Mouse (Mus musculus) bone marrow macrophage, adult 2 months (primary cell): ENCODE measurements around the gene Tssk6. TPM values are rescaled to one million over a fixed set of nuclear protein-coding genes. Genes with fewer than 3 reads are reported as not detected.

Experiments used
- H3K27ac ChIP-seq: 2 replicates; pipeline ENCODE4 v1.5.1; 2012; ENCODE audit warnings: low read depth, low read length; ENCODE audit not compliant: insufficient read depth
- H3K4me1 ChIP-seq: 2 replicates; pipeline ENCODE4 v1.6.1; 2012; ENCODE audit warnings: low read length; ENCODE audit not compliant: control insufficient read depth, insufficient read depth
- H3K4me3 ChIP-seq: 2 replicates; pipeline ENCODE4 v1.5.1; 2012; ENCODE audit warnings: mild to moderate bottlenecking, low read length, moderate library complexity; ENCODE audit not compliant: insufficient read depth
- CTCF ChIP-seq: IDR thresholded peaks from 2 replicates; pipeline ENCODE4 v1.5.1; 2012; ENCODE audit warnings: low read depth, mild to moderate bottlenecking, low read length, moderate library complexity
- POLR2A ChIP-seq: IDR thresholded peaks from 2 replicates; pipeline ENCODE4 v1.6.1; 2012; ENCODE audit warnings: mild to moderate bottlenecking, low read depth, low read length, borderline replicate concordance
- polyA plus RNA-seq: library from polyadenylated mRNA; stranded (reverse); fragments of >200 nt; gene quantifications from 2 replicates; pipeline ENCODE4 v1.2.4, GENCODE M21; 2012; ENCODE audit not compliant: missing spikeins, insufficient read depth, insufficient read length

Gene Tssk6
- polyA plus RNA-seq, 1 experiment: not detected

DNA sequence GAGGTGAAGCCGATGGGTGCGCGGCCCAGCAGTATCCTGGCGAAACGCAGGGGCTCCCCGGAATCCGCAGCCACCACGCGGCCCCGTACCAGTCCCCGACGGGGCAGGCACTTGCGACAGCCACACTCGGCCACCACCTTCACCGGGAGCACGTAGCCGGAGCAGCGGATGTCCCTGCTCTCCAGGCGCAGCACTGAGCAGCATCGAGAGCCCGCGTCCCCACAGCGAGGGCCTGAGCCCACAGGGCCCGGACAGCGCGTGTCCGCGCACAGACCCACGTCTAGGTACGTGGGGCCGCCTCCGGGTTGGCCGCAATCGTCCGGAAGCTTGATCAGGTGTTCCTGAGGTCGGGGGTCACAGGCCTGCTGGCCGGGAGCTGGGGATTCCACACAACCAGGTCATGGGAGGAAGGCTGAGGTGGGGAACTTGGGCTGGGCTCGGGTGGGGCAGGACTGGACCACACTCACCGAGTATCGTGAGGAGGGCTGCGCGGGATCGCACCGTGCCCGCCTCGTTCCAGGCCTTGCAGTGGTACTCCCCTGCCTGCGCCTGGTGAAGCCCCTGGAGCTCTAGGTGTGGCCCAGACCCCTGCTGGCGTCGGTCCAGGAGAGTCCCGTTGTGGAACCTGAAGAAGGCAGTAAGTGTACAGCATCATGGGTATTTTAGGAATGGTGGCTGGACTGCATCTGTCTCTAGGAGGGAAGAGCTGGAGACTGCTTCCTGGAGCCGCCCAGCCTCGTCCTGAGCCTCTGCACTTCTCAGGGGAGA lies 19.0 kb upstream of the Tssk6 start:
- no peaks in the 10 kb centered on the region for H3K4me1 ChIP-seq
- no peak overlapping the region for H3K27ac ChIP-seq
- TF ChIP-seq POLR2A: no peak
- TF ChIP-seq CTCF: no peak
- H3K4me3 ChIP-seq: no peak overlapping the region

DNA sequence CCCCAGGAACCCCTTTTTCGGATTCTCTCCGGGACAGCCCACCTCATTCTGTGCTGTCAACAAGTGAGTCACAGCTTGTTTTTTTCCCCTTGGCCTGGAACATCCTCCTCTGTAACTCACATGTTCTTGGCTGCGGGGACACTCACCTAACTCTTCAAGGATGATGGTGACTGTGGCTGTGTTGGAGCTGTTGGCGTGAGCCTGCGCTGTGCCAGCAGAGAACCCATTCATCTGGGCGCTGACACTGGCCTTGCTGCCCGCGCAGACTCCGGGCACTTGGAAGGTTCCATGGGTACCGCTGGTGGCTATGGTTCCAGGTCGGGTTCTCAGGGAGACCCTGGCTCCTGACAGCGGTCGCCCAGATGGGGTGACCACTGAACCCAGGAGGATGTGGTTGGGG lies 17.8 kb upstream of the Tssk6 start:
- no peaks in the 10 kb centered on the region for H3K4me1 ChIP-seq
- no peak overlapping the region for H3K27ac ChIP-seq
- H3K4me3 ChIP-seq: no peak overlapping the region
- no peak for TF ChIP-seq POLR2A
- TF ChIP-seq CTCF: no peak

DNA sequence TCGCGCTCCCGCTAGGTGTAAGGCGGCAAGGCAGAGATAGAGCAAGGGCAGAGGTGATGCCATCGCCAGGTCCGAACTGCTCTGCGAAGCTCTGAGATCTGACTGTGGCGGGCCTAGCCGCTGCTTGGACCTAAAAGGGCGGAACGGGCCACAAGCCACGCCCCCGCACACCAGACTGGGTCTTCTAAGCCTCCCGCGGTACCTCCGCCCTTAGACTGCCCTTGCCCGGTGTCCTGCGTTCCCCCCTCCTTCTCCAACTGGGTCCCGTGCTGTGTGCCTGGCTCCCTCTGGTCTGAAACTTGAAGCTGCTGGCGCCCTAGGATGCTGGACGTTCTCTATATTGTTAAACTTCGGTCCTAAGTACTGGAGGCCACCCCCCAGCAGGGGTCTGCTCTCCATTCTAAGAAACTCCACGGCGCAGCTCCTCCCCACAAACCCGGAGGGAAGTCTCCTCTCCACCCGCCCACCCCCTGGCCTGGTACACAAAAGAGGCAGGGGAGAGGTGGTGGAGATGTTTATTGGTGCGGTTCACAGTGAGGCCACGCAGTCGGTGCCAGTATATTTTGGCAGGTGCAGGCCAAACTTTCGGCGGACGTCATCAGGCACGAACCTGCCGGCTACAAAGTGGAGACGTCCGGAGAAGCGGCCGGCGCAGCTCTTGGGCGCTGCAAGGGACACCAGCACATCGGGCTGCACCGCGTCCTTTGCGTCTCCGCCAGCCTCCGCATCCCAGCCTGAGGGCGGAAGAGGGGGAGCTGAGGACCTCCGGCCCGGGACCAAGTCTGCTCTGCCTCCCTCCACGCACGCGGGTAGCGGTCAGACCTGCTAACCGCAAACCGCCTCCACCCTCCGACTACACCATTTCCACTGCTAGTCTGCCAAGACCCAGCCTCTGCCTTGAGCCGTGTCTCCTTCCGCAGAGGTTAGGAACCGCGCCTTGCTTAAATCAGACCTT lies 14.4 kb upstream of the Tssk6 start, which contains the start of gene Cilp2:
Gene Cilp2, minus strand, starts transcription at position 399 of the 955 bp plus-strand sequence.
- Histone ChIP-seq H3K4me3 (peak within 1 kb of the TSS; percentile 51), H3K4me1 (no peaks in the 10 kb centered on the region), H3K27ac (no peak within 1 kb of the TSS)
- TF ChIP-seq POLR2A (no peak), CTCF (no peak)

DNA sequence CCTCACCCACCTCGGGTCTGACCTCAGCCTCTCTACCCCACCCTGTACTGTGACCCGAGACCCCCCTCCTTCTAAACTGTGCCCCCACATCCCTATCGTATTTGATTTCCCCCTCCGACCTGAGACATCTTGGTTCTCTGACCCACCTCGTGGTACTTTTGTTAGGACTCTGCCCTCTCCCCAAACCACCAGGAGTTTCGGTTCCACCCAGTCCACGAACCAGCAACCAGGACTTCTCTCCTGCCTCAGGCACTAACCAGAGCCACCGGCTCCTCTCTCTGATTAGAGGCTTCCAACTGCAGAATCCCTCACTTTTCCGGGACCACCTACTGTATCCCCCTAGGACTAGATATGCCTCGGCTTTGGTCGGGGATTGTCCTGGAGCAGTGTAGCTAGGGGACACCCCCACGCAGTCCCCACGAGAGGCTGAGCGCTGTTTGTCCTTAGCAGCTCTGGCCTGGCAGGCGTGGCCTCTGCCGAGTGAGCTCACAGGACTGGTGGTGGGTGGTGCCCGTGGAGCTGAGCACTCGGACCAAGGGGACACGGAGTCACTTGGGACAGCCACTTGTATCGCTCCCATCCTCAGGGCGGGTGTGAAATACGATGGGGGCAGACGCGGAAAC lies 13.6 kb upstream of the Tssk6 start:
- no peak for TF ChIP-seq POLR2A
- no peak for TF ChIP-seq CTCF
- H3K4me3 ChIP-seq: peak overlapping the region; percentile 51

DNA sequence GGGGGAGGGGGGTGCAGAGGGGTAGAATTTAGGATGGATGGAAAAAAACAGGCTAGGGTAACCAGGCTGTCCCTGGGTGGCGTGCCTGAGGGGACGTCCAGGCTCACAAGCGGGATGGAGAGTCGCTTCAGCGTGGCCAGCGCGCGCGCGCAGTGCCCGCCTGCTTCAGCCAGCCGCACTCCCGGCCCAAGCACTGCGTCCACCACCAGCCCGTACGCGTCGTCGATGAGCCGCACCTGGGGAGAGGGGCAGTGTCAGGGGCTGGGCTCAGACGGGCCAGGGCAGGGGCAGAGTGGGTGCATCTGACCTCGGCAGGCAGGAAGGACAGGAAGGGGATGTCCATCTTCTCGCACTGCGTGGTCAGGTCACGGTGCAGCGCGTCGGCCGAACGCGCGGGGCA lies 13.1 kb upstream of the Tssk6 start:
- Histone ChIP-seq H3K4me3 (peak overlapping the region; percentile 51), H3K27ac (no peak overlapping the region)
- TF ChIP-seq CTCF (no peak), POLR2A (no peak)

More for the DNA sequence above, 13.6 kb upstream of the Tssk6 start:
- H3K27ac ChIP-seq: no peak overlapping the region
- no peaks in the 10 kb centered on the region for H3K4me1 ChIP-seq

DNA sequence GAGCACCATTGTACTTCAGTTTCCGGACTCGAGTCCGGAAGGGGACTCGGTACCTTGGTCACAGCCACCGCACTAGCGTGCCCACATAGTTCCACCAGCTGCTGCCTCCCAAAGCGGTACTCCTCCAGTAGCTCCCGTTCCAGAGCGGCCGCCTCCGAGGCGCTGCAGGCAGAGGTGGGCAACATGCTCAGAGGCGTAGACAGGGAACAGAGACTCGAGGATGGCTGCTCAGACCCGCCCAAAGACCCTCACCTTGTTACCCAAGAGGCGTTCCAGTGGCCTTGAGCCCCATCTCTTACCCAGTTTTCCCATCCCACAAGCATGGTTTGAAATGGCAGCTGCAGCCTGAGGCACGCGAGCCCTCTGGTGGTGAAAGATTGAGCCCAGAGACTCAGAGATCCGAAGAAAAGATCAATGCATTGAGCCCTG lies 11.2 kb upstream of the Tssk6 start:
- H3K4me1 ChIP-seq: no peaks in the 10 kb centered on the region
- TF ChIP-seq POLR2A (no peak), CTCF (no peak)
- H3K4me3 ChIP-seq: no peak overlapping the region
- H3K27ac ChIP-seq: no peak overlapping the region

More for the DNA sequence above, 13.1 kb upstream of the Tssk6 start:
- no peaks in the 10 kb centered on the region for H3K4me1 ChIP-seq

DNA sequence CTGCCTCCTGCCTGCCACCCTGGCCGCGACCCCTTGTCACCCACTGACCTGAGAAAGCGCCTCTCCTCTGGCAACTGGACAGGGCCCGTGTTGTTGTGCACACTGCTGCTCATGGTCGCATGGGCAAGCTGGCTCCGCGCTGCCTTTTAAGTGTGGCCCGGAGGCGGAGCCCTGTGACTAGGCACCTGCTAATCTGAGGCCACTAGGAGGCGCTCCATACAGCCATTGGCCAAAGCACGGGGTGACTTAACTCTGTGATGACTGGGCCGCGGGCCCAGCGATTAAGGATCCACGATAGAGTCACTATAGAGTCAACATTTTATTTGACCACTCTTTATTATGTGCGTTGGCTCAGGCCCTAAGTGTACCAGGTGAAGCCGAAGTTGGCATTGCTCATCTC lies 8.1 kb upstream of the Tssk6 start:
- no peak overlapping the region for H3K4me3 ChIP-seq
- TF ChIP-seq POLR2A (no peak), CTCF (peak; percentile 50)
- H3K27ac ChIP-seq: no peak overlapping the region
- H3K4me1 ChIP-seq: peaks cover 7% of the 10 kb centered on the region; the same call in 1 of the 2 replicates

DNA sequence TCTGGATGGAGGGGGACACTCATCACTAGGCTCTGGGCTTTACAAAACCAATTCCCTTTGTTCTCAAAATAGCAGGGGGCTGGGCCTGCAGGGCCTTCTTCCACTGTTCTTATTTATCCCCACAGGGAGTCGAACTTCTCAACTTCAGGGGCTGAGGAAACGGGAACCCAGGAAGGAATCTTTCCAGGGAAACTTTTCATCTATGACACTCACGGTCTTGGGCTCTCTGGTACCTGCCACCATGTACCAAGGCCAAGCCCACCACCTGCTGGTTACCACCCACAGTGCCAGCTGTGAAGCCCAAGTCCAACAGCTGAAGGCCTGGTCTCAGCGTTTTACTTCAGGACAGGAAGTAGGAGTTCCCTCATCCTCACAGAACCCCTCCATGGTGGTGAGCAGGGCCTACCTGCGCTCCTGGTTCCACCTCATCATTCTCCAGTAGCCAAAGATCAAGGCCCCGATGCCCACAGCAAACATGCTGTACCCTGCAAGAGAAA lies 7.1 kb upstream of the Tssk6 start:
- H3K27ac ChIP-seq: no peak overlapping the region
- H3K4me3 ChIP-seq: no peak overlapping the region
- TF ChIP-seq CTCF (no peak), POLR2A (no peak)
- peaks cover 8% of the 10 kb centered on the region; the same call in 1 of the 2 replicates for H3K4me1 ChIP-seq

DNA sequence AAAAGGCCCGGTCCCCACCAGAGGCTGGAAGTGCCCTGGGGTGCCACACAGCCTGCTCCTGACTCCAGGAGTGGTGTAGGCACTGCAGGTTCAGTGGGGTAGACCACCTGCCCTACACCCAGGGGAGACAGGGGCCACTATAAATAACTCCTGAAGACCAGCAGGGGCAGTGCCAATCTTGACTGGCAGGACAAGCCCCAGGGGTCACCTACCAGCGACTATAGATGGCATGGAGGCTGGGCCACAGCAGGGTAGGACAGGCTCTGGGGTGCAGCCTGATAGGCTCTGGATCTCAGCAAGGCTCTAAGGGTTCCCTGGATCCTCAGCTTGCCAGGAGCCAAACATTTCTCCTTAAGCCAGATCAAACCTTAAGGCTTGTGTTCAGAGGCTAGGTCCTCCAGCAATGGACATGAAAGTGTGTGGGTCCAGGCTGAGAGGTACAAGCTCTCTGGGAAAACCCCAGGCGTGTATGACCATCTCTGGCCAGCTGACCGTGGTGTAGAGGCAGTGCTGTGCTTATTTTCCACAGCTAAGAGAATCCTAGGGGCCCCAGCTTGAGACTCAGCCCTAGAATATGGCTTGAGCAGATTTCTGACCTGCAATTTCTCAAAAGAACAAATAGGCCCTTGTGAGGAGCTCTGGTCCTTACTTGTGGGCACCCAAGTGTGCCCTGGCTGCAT lies 6.1 kb upstream of the Tssk6 start:
- Histone ChIP-seq H3K4me1 (peaks cover 13% of the 10 kb centered on the region), H3K4me3 (no peak overlapping the region), H3K27ac (no peak overlapping the region)
- TF ChIP-seq POLR2A (no peak), CTCF (no peak)
